Mouse (Mus musculus): Measurements from ENCODE around the gene Olfr561.

Gene Olfr561

DNA sequence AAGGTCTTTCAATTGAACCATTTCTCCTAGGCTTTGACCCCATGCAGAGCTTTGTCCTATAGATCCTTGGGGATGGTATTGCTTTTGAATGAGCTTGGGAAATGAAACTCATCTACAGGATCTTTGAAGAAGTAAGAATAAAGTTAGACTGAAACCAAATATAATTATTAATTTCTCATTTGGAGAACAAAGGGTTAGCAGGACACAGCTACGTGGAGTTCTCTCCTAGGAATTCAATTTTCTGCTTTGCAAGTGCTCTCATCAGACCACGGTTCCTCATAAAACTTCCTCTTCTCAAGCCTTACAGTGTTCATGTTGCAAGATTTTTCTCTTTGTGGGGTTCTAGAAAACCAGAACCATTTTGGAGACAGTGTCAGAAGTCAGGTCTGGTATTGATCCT, at the start of gene Olfr561:
Olfr561 (plus strand) TSS at position 301 of the 400 bp plus-strand sequence.
- no peak for DNase-seq (ENCODE audit: low read depth)

DNA sequence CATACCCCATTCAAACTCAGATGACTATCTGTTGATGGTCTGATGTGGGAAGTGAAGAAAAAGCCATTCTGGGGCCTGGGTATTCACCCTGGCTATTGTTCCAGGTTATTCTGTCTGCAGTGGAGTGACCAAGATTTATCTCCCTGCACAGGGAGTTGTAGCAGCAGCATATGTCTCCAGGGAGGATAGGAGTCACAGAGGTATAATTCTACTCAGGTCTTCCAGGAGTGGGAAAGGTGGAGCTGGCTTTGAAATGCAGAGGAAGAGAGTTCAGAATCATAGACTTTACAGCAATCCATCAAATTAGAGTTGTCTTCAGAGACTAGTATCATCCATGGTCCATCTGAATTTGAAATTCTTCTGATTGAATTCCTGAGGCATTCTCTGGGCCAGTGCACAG, 43.6 kb upstream of the Olfr561 start, which contains the start of gene Olfr559:
Olfr559 (minus strand) TSS at position 101 of the 400 bp plus-strand sequence.
- no peak for DNase-seq (ENCODE audit: low read depth)

DNA sequence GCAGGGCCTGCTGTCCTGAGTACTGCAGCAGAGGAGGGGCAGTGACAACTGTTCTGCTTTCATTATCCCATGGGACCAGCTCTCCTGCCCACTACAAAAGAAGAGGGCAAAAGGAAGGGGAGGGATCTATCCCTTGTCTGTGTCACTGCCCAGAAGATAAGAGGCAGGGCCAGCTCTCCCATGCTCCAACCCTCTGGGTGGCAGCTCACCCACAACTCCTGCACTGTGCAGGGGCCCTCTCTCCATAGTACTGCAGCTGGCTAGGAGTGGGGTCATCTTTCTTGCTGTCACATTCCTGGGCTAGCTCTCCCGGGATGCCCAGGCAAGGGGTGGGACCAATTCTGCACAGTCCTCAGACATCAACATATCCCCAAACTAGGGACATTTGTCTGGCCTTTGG, 37.2 kb upstream of the Olfr561 start:
- no peak for DNase-seq (ENCODE audit: low read depth)

DNA sequence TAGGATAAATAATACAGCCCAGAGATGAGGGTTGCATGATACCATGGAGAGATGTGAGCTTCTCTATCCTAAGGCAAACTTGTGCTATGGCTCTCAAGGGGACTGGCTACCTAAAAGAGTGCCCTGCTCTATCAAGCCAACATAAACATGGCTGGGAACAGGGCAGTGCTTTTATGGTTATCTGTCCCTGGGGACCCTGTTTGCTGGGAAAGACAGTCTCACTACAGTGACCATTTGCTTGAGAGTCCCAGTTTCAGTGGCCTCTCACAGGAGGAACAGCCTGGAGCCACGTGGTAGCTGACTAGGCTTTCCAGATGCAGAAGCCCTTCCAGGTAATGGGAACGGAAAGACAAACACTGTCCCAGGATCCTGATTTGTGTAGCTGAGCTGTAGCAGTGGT, 33.3 kb upstream of the Olfr561 start:
- DNase-seq (ENCODE audit: low read depth) = no peak

DNA sequence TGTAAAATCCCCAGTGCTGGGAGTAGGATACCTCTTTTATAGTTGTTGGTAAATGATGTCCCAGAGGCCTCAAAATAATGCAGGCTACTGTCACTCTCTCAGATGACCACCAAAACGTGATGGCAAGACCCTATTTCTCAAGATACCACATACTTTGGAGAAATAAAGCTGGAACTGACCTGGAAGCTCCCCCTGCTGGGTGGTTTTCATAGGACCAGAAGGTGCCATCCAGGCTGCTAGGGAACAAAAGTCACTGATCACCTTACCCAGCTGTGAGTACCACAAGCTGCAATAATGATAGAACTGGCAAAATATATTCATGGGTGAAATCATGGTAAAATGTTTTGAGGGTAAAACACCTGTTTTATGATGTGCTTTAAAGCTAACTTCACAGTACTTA, 18.9 kb upstream of the Olfr561 start:
- no peak for DNase-seq (ENCODE audit: low read depth)

DNA sequence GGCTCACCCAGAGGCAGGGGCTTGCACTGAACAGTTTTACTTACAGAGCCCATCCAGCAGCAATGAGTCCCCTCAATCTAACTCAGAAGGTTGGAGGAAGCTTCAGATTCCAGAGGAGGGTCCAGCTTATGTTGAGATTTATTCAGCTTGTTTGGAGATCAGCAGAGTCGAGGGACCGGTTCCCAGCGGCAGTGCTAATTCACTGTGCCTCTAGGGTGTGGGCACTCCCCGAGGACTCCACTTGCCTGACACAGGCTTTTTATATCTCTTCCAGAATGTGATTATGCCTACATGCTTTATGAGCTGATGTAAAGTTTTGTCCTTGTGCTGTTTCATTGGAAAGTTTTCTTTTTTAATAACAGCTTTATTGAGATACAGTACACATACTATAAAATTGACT, 11.8 kb upstream of the Olfr561 start, which contains the start of the genes Olfr560 and Olfr78:
Olfr560 (minus strand) TSS at position 101 of the 400 bp plus-strand sequence.
Olfr78 (minus strand) TSS at position 206 of the 400 bp plus-strand sequence.
- no peak for DNase-seq (ENCODE audit: low read depth)

DNA sequence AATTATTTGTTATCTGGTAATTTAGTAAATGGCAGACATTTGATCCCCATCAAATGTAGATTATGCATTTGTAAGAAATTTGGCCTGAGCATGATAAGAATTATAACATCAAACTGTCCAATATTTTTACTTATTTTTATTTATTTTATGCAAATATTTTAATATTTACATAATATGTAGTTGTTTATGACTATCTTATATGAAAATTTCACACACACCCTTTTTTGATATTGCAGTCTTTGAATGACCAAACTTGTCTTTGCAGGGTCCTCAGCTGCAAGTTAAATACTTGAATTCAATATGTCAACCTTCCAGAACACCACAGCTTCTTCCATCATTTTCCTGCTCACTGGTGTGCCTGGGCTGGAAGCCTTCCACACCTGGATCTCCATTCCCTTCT, 32.2 kb downstream of the Olfr561 start, which contains the start of gene Olfr564:
Olfr564 (plus strand) TSS at position 301 of the 400 bp plus-strand sequence.
- no peak for DNase-seq (ENCODE audit: low read depth)

Data from fibroblast of lung, adult 2 months (primary cell).